Mouse (Mus musculus) brain, adult 10 weeks (tissue): Measurements from ENCODE around the gene Tns4. TPM values are rescaled to one million over a fixed set of nuclear protein-coding genes. Genes with fewer than 3 reads are reported as not detected.

Experiments
- polyA plus RNA-seq: library from polyadenylated mRNA; stranded (reverse); fragments of 350-450 nt; fragmentation: Illumina TruSeq; extraction: RNeasy Lipid Tissue Mini Kit (QIAGEN cat#74804); gene quantifications from one replicate; pipeline ENCODE4 v1.2.3, GENCODE M21; 2015; ENCODE audit warnings: low read depth, low replicate concordance

Gene Tns4
- 0.18 TPM for polyA plus RNA-seq

DNA sequence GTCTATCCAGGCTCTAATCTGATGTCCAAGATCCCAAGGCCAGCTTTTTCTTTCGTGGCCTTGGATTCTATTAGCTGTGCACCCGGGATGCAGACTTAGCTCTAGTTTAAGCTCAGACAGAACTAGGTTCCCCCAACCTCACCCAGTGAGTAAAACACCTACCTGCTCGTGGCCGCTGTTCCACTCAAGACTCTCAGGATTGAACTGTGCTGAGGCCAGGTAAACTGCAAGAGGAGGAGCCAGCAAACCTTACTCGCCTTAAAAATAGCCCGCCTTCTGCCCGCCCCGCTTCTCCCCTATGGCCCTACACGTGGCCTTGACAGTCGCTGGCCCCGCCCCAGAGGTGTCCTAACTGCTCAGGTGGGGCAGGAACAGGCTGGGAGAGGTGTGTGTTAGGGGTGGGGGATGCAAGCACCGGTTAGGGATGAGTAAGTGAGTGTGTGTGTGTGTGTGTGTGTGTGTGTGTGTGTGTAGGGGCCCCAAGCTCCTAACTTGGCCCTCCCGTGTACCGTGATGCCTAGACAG, at the start of gene Tns4:
Gene Tns4 (minus strand): TSS at position 230 of the 525 bp plus-strand sequence.

DNA sequence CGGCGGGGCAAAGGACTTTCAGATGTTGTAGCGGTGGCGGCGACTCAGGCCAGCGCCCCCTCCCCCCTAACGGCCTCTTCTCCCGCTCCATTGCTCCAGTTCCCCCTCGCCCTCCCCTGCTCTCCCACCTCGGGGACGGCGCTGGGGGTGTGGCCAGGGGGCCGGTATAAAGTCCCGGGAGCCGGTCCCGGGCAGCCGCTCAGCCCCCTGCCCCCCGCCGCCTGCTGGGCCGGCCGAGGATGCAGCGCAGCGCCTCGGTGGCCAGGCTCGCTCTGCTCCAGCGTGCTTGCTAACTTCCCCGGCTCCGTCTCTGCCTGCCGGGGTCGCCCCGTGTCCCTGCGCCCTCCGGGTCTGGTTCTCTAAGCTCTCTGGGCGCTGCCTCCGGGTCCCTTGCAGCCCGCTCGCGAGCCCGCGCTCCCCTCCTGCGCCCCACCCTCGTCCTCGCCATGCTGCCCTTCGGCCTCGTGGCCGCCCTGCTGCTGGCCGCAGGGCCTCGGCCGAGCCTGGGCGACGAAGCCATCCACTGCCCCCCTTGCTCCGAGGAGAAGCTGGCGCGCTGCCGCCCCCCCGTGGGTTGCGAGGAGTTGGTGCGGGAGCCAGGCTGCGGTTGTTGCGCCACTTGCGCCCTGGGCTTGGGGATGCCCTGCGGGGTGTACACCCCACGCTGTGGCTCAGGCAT, 47.9 kb downstream of the Tns4 start, which contains the start of gene Igfbp4:
Gene Igfbp4 (plus strand): TSS at position 194 of the 679 bp plus-strand sequence.

DNA sequence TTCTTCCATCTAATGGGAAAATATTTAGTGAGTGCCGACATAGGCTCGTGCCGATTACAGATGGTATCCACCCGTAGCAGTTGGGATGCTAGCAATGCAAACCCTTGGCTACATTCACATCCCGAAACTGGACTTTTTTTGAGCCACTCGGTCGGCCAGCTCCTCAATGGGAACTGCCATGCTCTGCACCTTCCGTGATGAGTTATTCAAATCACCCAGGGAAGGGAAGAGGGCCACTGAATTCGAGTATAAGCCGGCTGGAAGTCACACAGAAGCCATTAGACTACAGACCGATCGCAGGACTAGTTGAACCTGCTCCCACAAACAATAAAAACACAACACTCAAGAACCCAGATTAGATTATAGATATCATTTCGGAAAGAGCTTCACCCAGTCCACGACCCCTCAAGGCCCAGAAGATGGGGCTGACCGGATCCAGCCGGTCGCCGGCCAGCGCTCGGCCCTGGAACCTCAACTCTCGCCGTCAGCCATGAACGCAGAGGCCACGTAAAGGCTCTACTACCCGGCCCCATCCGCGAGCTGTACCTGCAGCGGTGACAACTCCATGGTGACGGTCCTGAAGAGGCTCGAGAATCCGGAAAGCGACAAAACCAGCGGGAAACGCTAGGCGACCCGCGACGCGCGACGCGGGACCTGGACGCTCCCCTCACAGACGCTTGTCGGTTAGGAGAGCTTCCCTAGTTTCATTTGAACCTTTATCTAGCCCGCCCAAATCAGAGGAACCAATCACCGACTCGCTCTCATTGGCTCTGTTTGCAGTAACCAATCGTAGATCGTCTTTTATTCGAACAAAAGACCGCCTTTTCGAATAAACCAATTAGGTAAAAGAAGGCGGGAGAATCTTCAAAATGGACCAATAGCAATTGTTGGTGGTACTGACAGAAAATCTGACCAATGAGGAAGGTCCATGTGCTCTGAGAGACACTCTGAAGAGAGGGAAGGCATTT, 65.3 kb downstream of the Tns4 start, which contains the start of gene Top2a:
Gene Top2a (minus strand): TSS at position 690 of the 968 bp plus-strand sequence.

Other genes starting within 250 kb of the Tns4 start
- gene Wipf2, start 225.7 kb downstream of the Tns4 start, polyA plus RNA-seq, result 28.1 TPM
- gene Cdc6, start 181.5 kb downstream of the Tns4 start, polyA plus RNA-seq, result 0.74 TPM
- gene Rara, start 161.5 kb downstream of the Tns4 start, polyA plus RNA-seq, result 7.5 TPM
- gene Gjd3, start 106.3 kb downstream of the Tns4 start, polyA plus RNA-seq, result not detected
- 0.95 TPM for gene Top2a, start 65.1 kb downstream of the Tns4 start, polyA plus RNA-seq
- 75.5 TPM for gene Igfbp4, start 48.1 kb downstream of the Tns4 start, polyA plus RNA-seq
- gene Ccr7, start 65.8 kb upstream of the Tns4 start, polyA plus RNA-seq, result not detected
- gene Smarce1, start 141.7 kb upstream of the Tns4 start, polyA plus RNA-seq, result 77.0 TPM
- 54.3 TPM for gene Krt222, start 154.8 kb upstream of the Tns4 start, polyA plus RNA-seq
- gene Krt24, start 196.0 kb upstream of the Tns4 start, polyA plus RNA-seq, result not detected
- gene Krt25, start 233.6 kb upstream of the Tns4 start, polyA plus RNA-seq, result 0.30 TPM
- not detected for gene Krt26, start 248.7 kb upstream of the Tns4 start, polyA plus RNA-seq